Mouse (Mus musculus) frontal cortex, postnatal 25 days (tissue): Measurements from ENCODE around the gene Hdac7.

ENCODE experiments used
- DNase-seq, 2 experiments: peaks; one replicate each; pipeline ENCODE4 v3.0.0; 2022; ENCODE audit warnings: low spot score in 2 of 2

The Hdac7 gene

DNA sequence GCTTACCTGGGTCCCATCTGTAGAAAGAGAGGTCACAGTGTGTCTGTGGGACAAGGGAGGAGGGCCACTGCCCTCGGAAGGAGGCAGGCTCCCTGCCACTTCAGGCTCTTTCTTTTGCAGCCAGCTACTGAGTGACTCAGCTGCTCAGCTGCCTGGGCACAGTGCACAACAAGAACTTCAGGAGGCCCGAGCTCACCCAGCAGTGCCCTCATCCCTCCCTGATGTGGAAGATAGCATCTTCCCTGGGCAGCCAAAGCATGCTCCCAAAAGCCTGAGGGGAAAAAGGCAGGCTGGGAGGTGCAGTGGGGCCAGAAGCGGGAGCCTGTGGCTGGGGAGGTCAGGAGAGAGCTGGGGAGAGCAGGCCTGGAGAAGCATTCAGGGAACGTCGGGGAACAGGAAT lies 29.6 kb downstream of the Hdac7 start:
- DNase-seq: no peak

DNA sequence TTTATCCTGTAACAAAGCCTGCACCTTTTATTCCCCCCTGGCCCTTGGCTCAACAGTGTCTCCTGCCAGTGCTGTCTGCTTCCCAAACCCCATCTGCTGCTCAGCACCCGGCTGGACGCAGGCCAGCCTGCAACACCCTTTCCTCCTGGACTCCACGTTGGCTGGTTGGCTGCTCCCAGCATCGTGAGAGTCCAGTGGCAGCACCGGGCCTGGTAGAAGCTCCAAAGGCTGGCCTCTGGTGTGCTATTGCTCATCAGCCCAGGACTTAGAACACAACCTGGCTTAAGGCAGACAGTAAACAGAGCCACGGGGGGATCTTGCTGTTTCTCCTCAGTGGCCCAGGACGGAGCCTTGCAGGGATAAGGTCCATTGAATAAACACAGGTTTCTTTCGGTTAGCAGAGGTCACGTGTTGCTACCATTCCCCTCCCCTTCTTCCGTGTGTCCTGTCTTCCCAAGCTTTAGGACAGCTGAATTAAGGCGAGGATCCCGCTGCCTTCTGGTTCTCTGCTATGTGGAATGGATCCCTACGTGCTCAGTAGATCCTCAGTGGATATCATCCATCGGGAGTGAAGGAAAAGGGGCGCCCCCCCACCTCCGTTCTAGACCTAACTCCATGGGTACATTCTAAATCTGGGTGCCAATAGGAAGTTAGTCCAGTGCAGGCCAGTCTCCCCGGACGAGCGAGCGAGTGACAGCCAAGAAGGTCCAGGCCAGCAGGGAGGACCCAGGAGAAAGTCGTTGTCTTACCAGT lies 30.7 kb downstream of the Hdac7 start:
- no peak for DNase-seq

DNA sequence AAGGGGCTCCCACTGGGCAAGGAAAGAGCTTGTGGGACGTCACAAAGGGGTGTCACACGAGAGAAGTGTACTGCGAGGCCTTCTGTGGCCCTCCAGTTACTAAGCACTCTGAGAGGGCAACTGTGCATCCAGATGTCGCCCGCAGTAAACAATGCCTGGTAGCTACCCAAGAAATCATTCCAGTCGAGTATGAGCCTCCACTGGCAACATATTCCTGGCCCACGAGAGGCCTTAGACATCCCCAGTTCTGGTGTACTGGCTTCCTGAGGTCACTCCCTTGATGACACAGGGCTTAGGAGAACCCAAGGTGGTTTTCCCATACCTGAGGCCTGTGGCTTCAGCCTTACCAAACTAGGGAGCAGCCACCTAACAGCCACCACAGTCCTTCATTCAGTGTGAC lies 31.4 kb downstream of the Hdac7 start:
- DNase-seq: no peak

DNA sequence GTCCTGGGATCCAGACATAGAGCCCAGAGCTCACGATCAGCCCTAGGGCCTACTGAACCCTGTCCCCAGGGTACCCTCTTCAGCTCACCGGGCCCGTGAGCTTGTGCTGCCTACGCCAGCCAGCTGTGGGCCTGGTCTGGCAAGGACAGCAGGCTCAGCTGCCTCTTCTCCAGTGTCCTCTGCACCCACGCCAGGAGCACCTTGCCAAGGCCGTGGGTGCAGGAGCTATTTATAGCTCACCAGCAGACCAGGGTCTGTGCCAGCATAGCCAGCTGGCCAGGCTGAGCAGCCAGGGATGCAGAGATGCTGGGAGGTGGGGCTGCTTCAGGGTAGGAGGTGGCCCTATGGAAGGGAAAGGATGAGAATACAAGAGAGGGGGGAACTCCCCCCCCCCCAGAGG lies 32.2 kb downstream of the Hdac7 start:
- DNase-seq: peak in 1 of 2 experiments; percentile 60

DNA sequence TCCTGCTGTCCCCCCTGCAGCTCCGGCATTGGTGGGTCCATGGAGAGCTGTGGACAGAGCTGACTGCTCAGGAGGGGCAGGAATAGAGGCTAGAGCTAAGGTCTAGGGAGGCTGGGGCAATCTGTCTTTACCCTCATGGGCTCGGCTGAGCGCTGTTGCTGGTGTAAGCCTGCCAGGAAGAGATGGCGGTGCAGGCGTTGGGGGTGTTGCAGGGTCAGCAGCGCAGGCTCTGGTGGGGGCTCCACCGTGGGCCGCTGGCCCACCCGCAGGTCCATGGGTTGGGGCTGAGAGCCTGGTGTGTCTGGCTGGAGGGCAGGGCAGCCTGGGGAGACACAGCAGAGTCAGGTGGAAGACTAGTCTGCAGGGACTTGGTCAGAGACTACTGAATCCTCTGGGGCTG lies 33.0 kb downstream of the Hdac7 start:
- no peak for DNase-seq

DNA sequence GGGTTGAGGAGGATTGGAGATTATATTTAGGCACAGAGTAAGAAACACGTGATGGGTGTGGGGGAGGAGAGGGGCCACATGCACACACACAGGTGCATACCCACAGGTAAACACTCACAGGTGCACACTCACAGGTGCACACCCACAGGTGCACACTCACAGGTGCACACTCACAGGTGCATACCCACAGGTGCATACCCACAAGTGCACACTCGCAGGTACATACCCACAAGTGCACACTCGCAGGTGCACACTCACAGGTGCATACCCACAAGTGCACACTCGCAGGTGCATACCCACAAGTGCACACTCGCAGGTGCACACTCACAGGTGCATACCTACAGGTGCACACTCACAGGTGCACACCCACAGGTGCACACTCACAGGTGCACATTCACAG lies 33.9 kb downstream of the Hdac7 start:
- no peak for DNase-seq

DNA sequence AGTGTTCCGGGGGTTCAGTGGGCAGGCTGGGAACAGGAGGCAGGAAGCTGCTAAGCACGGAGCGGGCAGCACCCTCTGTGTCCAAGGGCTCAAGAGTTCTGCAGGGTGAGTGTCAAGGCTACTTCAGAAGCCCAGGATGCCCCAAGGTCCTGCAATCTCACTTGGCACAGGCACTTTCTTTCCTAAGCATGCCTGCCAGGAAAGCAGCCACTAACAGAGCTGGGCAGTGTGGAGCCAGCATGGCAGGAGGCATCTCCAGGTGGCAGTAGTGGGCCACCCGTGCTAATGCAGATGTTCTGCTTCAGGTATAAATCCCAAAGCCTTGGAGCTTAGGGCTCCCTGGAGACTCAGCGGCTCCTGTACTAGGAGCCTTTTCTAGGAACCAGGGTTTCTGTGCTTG lies 34.4 kb downstream of the Hdac7 start:
- DNase-seq: no peak

DNA sequence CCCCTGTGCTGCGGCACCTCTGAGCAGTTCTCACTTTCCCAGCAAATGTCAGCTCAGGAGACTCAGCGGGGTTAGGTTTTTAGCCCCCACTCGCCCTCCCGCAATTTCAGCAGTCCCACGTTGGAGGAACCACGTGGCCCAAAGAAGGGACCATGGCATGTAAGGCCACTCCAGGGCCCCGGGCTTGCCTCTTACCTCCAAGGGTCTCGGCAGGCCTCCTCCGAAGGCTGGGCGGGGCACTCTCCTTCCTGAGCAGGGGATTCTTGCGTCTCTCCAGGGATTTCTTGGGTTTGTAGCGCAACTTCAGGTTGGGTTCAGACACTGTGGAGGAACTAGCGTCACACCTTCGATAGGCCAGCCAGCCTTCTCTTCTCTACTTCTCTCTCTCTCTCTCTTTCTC lies 35.1 kb downstream of the Hdac7 start:
- DNase-seq: no peak

DNA sequence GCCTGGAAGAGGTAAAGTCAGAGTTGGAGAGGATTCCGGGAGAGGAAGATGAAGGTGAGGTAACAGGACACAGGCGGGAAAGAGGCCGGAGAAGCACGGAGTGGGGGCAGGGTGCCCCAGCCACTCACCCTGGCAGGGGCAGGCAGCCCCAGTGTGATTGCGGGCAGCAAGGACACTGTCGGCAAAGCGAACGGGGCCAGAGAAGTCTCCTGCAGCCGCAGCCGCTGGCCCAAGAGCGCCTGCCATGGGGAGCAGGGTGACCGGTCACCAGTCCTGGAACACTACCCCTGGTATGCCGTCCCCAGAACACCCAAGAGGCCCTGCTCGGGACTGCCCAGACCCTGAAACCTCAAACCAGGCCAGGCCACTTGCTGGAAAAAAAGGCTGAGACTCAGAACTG lies 35.8 kb downstream of the Hdac7 start:
- no peak for DNase-seq

DNA sequence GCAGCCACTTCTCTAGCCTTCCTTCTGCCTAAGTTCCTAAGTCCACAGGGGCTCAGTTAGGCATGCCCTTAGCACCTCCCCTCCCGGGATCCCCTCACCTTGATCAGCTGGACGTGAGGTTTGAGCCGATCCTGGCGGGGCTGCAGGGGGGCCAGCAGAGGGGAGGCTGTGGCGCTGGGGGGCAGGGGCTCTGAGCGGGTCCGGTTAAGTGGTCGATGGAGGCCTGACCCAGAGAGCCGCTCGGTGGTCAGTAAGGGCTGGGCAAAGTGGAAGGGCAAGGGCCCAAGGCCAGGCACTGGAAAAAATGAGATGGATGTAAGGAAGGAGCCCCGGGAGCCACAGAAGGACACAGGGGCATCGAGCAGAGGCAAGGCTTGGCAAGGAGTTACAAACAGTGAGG lies 36.4 kb downstream of the Hdac7 start:
- DNase-seq: no peak

DNA sequence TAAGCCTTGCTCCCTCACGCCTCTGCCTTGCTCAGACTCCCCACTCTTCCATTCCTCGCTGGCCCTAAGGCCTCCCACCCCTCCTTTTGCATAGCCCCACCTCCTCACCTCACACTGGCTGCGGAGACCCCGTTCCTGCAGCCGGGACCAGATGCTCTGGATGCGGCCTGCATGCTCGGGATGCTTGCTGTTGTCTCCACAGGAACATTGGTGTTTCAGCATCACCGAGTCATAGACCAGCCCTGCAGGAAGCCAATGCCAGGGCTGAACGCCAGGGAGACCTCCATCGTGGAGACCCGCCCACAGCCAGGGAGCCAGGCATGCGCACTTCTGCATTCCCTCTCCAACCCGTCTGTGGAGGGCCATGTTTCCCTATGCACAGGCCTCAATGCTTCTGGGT lies 41.7 kb downstream of the Hdac7 start:
- no peak for DNase-seq

DNA sequence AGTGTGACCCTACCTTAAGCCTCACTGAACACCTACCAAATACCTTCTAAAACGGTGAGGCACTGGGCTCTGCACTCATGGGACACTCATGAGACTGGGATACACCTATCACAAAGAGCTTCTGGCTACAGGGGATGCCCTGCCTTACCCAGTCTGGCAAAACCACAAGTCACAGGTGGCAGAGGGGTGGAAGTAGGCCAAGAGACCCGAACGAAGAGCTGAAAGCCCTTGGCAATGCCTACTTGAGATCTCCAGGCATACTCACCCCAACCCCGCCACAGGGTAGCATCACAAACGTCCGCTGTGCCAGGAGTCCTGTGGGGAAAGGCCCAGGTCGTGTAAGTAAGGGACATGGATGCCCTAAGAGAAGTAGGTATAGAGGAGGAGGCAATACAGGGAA lies 42.5 kb downstream of the Hdac7 start:
- DNase-seq: no peak

DNA sequence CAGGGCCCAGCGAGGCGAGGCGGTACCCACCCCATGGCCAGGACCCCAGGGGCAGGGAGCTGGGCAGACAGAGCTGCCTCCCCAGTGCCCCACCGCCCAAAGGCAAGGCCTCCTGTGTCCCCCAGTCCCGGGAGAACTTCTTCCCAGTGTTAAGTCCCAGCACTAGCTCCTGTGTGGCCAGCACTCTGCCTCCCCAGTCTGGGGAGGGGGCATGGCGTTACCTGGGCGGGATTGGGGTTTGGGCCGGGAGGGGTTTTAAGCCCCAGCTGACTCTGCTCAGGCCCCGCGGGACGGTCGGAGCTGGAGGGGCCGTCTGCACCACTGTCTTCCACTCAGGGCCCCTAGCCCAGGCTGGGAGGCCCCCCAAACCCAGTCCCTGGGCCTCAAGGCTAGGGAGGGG lies 43.4 kb downstream of the Hdac7 start:
- no peak for DNase-seq

DNA sequence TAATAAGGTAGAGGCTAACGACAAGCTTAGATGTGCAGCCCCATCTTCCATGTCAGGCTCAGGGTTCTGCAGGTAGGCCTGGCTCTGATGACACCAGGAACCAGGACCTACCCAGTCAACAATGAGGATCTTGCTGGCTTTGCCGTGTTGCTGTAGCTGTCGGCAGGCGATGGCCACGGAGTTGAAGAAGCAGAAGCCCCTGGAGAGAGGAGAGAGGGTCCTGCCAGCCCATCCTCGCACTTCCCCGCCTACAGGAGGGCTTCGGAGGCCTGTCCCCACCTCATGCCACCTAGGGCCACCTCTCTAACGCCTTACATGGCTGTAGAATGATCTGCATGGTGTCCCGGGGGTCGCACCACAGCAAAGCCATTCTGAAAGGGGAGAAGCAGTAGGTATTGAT lies 44.9 kb downstream of the Hdac7 start:
- DNase-seq: no peak

DNA sequence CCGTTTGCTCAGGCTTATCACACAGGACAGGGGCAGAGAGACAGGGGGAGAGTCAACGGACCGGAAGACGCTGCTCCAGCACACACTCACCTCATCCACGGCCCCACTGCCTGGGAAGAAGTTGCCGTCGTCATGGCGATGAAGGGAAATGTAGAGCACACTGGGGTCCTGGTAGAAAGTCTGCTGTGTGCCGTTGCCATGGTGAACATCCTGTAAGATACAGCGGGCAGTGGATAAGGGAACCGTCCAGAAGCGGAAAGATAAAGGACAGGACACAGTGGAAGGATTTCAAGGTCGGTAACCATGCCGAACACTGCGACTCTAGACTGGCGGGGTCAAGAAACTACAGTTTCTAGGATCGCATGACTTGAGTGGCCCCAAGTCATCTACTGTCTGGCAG lies 46.2 kb downstream of the Hdac7 start:
- DNase-seq: no peak

DNA sequence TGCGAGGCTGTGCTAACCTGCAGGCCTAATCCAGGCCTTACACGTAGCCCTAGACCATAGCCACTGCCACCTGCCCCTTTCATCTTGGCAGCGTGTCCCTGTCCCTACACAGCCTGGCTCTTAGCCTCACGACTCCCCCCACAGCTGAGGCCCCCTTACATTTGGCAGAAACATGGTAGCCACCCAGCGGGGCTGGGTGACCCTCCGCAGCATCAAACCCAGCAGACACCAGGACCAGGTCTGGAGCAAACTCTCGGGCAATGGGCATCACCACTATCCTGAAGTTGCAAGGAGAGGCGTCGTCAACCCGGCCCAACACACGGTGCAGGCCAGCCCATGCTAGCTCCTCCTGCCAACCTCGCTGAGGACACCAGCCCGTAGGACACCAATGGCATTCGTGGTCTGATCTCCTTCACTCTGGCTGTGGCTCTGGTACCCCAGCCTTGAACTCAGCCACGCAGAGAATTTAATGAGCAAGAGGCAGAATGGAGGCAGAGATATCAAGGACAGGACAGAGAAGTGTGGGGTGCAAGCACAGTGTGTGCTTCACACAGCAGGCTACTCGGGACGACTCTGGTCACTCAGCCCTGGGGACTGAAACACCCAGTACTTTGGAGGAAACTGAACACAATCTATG lies 47.5 kb downstream of the Hdac7 start:
- DNase-seq: no peak

DNA sequence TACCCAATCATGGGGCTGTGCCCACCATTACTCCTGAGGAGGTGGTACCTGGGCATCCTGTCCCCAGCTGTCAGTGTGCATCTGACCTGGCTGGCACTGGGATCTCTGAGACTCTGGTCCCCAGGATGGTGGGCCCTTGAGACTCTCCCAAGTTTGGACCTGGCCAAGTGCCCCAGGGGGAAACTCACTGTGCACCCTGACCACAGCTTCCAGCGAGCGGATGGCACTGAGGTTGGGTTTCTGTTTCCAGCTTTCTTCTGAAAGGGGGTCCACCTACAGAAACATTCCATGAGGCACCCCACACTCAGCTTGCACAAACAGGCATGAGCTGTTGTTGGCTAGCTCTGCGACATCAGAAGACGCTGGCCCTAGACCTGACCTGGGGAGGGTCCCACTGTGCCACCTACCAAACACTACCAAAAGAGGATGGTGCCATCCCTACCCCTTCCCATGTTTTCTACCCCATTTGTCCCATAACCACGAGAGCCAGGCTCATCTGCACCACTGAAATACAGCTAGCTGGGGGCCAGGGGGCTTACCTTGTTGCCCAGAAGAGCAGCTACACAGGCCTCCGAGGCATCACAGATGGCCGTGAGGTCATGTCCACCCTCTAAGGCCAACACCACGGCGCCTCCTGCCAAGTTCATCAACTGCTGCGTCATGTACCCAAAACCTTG lies 48.6 kb downstream of the Hdac7 start:
- DNase-seq: no peak

DNA sequence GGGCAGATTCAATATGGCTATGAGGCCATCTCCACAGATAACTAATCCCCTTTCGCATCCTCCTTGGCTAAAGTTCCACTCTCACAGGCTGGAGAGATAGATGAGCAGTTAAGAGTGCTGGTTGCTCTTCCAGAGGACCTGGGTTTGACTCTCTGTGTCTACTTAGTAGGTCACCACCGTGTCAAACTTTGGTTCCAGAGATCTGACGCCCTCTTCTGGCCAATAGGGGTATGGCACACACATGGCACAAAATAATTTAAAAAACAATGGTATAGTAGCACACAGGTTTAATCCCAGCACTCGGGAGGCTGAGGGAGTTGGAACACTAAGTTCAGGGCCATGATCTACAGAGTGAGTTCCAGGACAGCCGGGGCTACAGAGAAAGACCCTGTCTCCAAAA lies 50.0 kb downstream of the Hdac7 start:
- DNase-seq: no peak

DNA sequence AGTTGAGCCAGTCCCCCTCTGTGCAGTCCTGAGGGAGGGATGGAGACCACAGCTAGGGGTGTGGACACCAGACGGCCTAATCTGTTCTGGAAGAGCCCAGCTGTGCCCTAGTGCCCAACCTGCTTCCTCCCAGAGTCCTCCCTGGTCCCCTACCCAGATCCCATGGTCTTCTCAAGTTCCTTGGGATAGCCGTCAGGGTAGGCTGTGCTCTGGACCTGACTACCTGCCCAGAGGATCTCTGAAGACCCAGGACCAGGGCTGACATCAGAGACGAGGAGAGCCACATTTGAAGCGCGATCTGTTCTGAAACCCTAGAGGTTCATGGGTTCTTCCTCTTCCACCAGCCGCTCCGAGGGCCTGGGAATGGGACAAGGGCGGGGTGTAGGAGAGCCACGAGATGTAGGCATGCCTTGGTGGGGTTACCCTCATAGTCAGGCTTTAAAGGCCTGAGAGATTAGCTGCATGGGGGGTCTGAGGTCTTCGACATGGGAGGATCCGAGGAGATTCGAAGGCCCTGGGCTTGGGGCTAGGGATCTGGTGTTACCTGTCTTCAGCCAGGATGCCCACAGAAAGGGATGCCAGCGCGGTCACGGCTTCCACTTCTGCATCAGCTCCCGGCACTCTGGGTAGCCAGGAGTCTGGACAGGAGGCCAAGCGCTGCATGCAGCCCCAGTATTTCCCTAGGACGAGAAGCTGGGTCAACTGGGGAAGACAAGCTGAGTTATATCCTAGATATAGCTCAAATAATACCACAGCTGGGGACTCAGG lies 50.7 kb downstream of the Hdac7 start:
- no peak for DNase-seq

DNA sequence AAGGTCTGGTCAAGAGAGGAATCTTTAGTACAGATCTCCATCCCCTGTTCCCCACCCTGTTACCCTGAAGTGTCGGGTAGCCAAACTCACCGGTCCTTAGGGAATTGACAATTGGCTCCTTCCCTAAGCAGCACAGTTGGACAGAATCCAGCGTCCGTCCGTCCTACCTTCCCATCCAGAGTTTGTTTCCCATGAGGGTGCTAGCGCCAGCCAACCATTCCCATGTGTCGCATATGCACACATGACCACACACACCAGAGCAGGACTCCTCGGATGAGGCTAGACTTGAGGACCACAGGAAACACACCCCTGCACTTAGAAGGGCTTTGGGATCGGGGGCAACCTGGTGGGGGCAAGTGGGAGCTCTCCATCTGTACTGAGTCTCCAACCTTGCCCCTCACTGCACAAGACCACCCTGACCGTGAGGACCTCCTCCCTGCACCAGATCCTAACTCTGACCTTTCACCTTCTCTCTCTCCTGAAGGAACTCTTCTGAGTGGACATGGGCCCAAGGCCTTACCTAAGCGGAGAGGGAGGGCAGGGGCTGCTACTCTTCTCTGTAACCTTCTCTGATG lies 53.1 kb downstream of the Hdac7 start:
- DNase-seq: no peak

DNA sequence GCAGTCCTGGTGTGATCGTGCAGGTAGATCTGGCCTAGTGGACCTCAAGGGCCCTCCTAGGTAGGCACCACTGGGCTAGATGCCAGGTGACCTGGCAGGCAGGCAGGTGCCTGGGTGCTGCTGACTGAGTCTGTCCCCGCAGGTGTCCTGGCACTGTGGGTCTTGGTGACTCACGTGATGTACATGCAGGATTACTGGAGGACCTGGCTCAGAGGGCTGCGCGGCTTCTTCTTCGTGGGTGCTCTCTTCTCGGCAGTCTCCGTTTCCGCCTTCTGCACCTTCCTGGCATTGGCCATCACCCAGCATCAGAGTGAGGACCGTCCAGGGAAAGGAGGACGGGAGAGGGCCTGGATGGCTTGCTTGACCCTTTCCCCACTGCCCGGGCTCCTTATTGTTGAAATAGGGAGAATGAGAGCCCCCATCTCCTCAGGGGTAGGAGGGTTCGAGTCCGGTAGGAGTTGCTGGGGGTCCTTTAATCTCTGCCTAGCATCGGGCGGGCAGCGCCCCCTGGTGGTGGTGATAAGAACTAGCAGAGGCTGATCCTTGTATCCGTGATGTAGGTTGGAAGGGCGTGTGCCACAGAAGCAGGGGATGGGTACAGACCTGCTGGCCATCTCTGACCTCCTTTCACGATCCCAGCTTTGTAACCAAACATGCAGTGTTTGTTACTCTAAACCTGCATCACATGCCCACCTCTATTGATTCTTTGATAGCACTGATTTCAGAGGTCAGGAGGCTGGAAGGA lies 54.4 kb downstream of the Hdac7 start:
- DNase-seq: no peak
